Mouse (Mus musculus) kidney, postnatal 25 days (tissue): ENCODE data around the gene Kmt5a.
"Not testable (repeated sequence)": the region's sequence is repeated elsewhere in the genome, so short reads cannot be mapped to it uniquely, and the experiment has no call there.

Experiments used
- DNase-seq, 2 experiments: peaks; one replicate each; pipeline ENCODE4 v3.0.0; 2021; ENCODE audit warnings: mixed read lengths in 2 of 2

The Kmt5a gene

GRCm38 (mm10) chr5:124446301-124446881, 6.7 kb downstream of the Kmt5a start:
- DNase-seq: peak; percentile 69 to 91

GRCm38 (mm10) chr5:124449494-124449893, 9.8 kb downstream of the Kmt5a start:
- no peak for DNase-seq

GRCm38 (mm10) chr5:124450051-124450450, 10.3 kb downstream of the Kmt5a start:
- DNase-seq: no peak

- DNase-seq: peak; percentile 28 to 62
These were observed 11.1 kb downstream of the Kmt5a start for GRCm38 (mm10) chr5:124450641-124451340.

DNA sequence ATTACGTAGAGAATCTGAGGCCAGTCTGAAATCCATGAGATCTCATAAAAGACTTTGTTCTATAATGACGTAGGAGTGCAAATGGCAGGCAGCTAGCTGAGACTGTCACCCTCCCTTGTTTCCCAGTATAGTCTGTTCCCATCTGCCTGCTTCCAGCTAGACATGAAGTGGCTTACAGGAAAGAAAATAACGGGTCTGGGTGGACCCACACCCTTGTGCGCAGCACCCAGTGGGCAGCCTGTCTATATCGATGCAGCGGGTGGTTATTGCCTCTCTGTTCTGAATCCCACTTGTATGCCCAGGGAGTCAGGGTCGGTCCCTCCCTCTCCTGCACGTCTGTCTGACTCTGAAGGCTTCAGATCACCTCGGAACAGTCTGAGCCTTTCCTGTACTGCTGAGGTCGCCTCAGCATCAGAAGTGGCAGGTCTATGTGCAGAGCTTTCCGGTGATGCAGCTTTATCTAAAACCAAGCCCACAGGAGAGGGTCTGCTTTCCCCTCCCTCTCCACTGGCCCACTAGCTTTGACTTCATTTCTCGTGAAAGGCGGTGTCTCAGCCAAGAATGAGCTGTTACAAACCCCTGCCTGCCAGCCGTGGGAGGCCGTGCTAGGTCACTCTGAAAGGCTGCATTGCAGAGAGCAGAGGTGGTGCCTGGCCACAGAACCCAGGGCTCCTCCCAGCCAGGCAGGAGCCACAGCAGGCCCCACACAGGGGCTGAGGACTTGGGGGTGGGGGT, 12.9 kb downstream of the Kmt5a start:
- peak; percentile 62 to 87 for DNase-seq

DNA sequence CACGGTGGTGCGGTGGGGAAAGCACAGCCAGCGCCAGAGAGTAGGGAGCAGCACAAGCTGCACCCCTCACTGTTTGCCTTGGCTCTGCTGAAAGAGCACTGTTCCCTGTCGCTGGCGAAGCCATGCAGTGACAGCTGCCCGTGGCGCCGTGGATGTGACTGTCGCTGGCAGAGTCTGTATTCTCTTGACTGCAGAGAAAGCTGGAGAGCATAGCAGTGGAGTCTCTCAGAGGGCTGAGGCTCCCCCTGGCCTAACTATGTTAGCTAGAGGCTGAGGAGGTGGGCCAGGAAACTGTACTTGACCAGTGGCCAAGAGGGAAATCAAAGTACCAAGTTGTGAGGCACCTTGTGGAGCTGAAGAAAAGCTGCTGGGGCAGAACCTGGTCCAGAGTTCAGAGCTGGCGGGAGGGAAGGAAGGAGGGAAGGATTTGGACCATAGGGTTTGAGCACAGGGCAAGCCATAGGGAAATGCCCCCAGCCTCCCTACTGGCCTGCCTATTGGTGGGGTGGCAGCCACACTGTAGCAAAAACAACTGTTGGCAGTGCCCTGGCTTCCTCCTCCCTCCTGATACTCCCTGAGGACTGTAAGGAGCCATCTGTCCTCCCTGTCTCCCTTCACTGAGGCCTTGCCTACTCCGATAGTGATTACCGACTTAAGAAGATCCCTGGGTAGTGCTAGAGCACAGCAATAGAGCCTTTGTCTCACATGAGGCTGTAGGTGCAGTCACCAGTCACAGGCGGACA, 13.8 kb downstream of the Kmt5a start:
- peak; percentile 69 to 88 for DNase-seq

- no peak for DNase-seq
These were observed 14.3 kb downstream of the Kmt5a start for GRCm38 (mm10) chr5:124454082-124454419.

- DNase-seq: no peak
These were observed 17.0 kb downstream of the Kmt5a start for GRCm38 (mm10) chr5:124456762-124457161.

GRCm38 (mm10) chr5:124460922-124461321, 21.2 kb downstream of the Kmt5a start:
- not testable (repeated sequence) for DNase-seq

DNA sequence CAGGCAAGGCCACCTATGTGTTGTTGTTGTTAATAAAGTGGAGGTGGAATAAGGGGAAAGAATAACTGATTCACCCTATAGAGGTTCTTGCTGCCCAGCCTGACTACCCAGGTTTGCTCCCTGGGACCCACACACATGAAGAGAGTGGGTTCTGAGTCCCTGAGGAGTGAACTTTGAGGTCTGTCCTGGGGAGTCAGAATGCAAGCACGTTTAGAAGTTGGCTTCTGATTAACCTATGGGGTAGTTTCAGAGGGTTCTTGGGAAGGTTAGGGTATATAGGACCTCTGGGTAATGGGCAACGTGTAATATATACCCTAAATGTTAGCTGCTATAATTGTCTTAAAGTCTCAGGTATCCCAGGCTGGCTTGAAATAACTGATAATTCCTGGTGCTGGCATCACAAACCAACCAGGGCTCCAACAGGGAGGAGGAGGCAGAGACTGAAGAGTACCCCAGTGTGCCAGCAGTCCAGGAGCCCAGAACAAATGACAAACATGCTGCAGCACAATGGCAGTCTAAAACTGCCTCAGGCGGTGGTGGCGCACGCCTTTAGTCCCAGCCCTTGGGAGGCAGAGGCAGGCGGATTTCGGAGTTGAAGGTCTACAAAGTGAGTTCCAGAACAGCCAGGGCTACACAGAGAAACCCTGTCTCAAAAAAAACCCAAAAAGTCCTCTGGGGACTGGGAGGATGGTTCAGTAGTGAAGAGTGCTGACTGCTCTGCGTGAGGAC, 22.7 kb downstream of the Kmt5a start:
- DNase-seq: no peak

DNA sequence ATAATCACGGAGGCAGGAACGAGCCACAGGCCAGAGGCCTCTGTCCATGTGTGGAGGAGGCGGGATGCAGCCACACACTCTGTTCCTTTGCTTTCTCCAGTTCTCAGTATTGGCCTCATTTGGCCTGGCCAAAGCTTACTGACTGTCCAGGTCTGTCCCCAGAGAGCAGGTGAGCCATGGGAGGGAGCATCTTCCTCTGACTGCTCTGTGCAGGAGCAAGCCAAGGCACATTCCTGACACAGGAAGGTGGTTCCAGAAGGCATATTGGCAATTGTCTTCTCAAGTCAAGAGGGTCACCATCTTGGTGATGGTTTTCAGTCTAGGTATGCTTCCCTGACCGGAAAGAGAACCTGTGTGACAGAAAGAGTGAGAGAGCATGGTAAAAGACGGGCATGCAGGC, 23.7 kb downstream of the Kmt5a start:
- DNase-seq: no peak

DNA sequence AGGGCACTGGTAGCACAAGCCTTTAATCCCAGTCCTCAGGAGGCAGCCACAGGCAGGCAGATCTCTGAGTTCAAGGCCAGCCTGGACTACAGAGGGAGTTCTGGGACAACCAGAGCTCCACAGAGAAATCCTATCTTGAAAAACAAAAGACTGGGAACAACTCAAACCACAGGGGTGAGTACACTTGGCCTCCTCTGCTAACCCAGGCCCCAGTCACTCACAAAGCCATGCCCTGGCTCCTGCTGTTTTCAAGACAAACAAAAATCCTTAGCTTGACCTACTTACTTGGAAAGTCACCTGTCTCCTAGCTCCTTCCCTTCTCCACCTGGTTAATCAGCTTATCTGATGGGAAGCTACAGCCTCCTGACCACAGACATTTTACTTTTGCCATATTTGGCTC, 25.2 kb downstream of the Kmt5a start:
- DNase-seq: no peak

- DNase-seq: no peak
These were observed 28.0 kb downstream of the Kmt5a start for GRCm38 (mm10) chr5:124467766-124468165.

GRCm38 (mm10) chr5:124468365-124468764, 28.6 kb downstream of the Kmt5a start:
- no peak for DNase-seq

- no peak for DNase-seq
These were observed 29.8 kb downstream of the Kmt5a start for GRCm38 (mm10) chr5:124469486-124469885.

- peak in 1 of 2 experiments; percentile 16 for DNase-seq
These were observed 31.0 kb downstream of the Kmt5a start for GRCm38 (mm10) chr5:124470591-124471171.

GRCm38 (mm10) chr5:124478873-124479204, 39.1 kb downstream of the Kmt5a start:
- DNase-seq: no peak

DNA sequence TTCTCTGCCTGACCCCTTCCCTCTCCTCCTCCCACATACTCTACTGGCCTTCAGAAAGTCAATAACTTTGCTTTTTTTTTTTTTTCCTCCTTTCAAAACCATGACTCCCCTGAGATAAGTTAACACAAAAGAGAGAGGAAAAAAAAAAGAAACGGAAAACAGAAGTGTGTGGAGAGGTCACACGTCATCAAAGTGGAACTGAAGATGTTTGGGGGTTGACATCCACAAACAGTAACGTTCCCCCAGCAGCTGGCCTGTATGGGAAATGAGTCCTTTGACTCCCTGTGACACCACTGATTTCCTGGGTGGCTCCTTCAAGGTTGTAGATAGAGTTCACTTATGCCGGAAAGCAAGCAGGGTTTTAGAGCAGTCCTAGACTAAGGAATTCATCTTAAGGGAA, 40.4 kb downstream of the Kmt5a start:
- DNase-seq: peak in 1 of 2 experiments; percentile 26

DNA sequence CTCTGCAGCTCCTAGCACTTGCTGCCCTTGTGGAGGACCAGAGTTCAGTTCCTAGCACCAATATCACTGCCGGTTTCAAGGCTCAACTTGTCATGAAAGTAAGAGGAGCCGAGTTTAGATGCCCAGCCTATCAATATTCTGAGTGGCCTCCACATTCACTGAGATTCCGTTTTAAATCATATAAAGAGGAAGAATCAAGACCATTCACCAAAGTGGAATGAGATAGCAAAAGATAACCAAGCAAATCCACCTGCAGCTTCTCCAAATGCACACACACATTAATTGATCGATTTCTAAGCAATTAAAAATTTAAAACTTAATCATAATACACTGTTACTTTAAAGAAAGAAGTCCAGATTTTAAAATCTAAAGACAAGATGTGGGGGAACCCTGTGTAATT, 42.0 kb downstream of the Kmt5a start:
- DNase-seq: no peak

GRCm38 (mm10) chr5:124482436-124482965, 42.8 kb downstream of the Kmt5a start:
- peak; percentile 12 to 35 for DNase-seq

DNA sequence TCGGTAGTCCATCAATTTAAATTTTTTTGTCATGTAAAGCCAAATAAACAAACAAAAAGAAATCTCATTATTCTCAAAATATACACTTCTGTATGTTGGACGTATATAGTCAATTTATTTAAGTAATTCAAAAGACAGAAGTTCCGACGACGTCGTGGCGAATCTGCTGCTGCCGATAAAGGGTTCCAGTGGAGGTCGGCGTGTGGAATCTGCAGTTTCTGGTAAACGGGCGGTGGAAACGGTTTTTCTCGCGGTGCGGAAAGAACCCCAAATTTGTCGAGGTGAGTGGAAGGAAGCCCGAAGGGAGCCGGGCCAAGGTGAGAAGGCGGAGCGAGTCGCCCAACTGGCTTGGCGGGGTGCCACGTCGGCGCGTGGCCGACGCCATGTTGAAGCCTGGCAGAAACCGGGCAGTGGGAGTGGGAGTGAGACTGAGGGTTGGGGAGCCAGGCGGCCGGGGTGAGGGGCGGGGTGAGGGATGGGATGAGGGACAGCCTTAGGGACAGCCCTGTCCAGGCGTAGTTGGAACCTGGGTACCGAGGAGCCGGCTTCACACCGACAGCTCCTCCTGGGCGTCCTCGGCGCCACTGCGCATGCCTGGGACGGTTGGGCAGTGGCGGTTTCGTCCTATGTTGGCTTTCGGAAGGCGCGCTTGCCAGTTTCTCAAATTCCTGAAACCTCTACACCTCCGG, 43.4 kb downstream of the Kmt5a start, which contains the start of gene Snrnp35:
Gene Snrnp35 (plus strand): TSS at position 169 of the 689 bp plus-strand sequence.
- DNase-seq: peak; percentile 92 to 95
